Mouse (Mus musculus): ENCODE measurements around the gene Sema5a. TPM values are rescaled to one million over a fixed set of nuclear protein-coding genes. Genes with fewer than 3 reads are reported as not detected.

The Sema5a gene
- polyA plus RNA-seq (2012; fragmentation: generic; extraction: Trizol): 1 to 10 TPM; 1.3 to 3.0 TPM

GRCm38 (mm10) chr15:32244344-32244955, at the start of gene Sema5a:
TSS of gene Sema5a (plus strand) at chr15:32244810.

Other genes with a start within 250 kb of the Sema5a start
- gene Tas2r119, start 67.5 kb upstream of the Sema5a start, polyA plus RNA-seq (2012; fragmentation: generic; extraction: Trizol): not detected